Mouse (Mus musculus) brain, adult 10 weeks (tissue): ENCODE results near the gene Mitf. TPM values are rescaled to one million over a fixed set of nuclear protein-coding genes. Genes with fewer than 3 reads are reported as not detected.

Experiments used
- polyA plus RNA-seq: library from polyadenylated mRNA; stranded (reverse); fragments of 350-450 nt; fragmentation: Illumina TruSeq; extraction: RNeasy Lipid Tissue Mini Kit (QIAGEN cat#74804); gene quantifications from one replicate; pipeline ENCODE4 v1.2.3, GENCODE M21; 2015; ENCODE audit warnings: low read depth, low replicate concordance

Gene Mitf
- 6.9 TPM for polyA plus RNA-seq

GRCm38 (mm10) chr6:97806781-97807743 lies at the start of gene Mitf:
Mitf (plus strand) TSS chr6:97807052.

Other genes starting within 250 kb of the Mitf start
- 15.2 TPM for gene Frmd4b, start 189.5 kb upstream of the Mitf start, polyA plus RNA-seq